Mouse (Mus musculus): Measurements from ENCODE around the gene Polr1a.

DNA sequence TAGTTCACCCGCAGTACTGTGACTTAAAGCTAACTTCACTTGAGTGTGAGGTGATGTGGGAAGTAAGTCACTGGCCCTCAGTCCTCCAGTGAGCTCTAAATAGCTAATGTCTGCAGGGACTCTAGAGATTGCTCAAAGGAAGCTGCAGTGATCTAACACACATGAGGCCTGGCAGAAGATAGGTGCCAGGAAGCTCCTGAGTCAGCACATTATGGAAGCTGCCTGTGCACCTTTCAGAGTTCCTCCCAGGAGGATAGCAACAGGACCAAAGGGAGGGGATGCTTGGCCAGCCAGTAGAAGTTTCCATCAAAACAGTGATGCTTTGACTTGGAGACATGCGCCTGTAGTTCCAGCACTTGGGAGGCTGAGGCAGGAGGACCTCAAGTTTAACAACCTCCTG, 71.7 kb downstream of the Polr1a start:
- TF ChIP-seq CTCF (IDR thresholded peaks at IDR 0.05; ENCODE audit: low read depth) (no peak), EP300 (IDR thresholded peaks at IDR 0.05; ENCODE audit: low read depth) (no peak)
